Mouse (Mus musculus) MEL (cell line): ENCODE results near the gene Daam1.

Experiments
- RCOR1 ChIP-seq: IDR thresholded peaks from 2 replicates; pipeline ENCODE4 v1.6.1; 2012; ENCODE audit warnings: low read depth, mild to moderate bottlenecking, inconsistent platforms, low read length, improper control_type of control experiment
- TBP ChIP-seq: IDR thresholded peaks from 2 replicates; pipeline ENCODE4 v1.8.0; 2011; ENCODE audit warnings: low read depth, low read length, improper control_type of control experiment
- USF2 ChIP-seq, 2 experiments: IDR thresholded peaks; 2 replicates each; pipeline ENCODE4 v1.6.1; 2011 to 2012; ENCODE audit warnings: improper control_type of control experiment in 2 of 2, low read length in 2 of 2, borderline replicate concordance in 1 of 2, inconsistent platforms in 1 of 2, low read depth in 1 of 2, mild to moderate bottlenecking in 1 of 2; ENCODE audit not compliant: insufficient read depth in 1 of 2

DNA sequence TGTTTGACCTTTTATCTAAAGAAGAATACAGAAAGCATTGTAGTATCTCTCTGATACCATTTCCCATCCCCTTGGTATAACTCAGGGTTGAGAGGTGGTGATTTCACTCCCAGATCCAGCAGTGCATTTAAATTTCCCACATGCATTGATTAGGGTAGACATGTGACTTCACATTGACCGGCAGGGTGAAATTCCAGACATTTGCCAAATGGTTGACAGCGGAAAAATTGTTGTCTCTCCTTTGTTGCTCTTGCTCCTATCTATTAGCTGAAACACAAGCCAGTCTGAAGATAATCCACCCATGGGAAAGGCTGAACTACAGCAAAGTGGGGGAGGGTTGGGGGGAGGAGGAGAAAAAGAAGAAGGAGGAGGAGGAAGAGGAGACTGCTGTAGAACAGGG, 208.0 kb downstream of the Daam1 start:
- TF ChIP-seq RCOR1: no peak
- TF ChIP-seq TBP: no peak
- no peak for TF ChIP-seq USF2 (IDR thresholded peaks at IDR 0.05; ENCODE audit: borderline replicate concordance in 1 of 2, insufficient read depth in 1 of 2, low read depth in 1 of 2, low read length in 2 of 2)
